Mouse (Mus musculus) kidney, embryonic 15.5 days (tissue): ENCODE data around the gene Gls2. TPM values are rescaled to one million over a fixed set of nuclear protein-coding genes. Genes with fewer than 3 reads are reported as not detected.
A peak's percentile ranks its signal among the peaks of the same experiment; 100 is the strongest.

ENCODE experiments used
- ATAC-seq: fragments of 200-750 bp; cut with Nextera tagmentation; replicated peaks from 2 replicates; pipeline ENCODE4 v1.8.0; 2017; ENCODE audit warnings: moderate TSS enrichment; ENCODE audit not compliant: low FRiP score
- H3K27ac ChIP-seq: fragments of 300-500 bp; sonication (generic); 2 replicates; pipeline ENCODE4 v1.5.1; 2015; ENCODE audit warnings: mild to moderate bottlenecking, inconsistent platforms
- H3K27me3 ChIP-seq: fragments of 300-500 bp; sonication (generic); 2 replicates; pipeline ENCODE4 v1.6.1; 2015; ENCODE audit warnings: inconsistent platforms
- H3K36me3 ChIP-seq: fragments of 300-500 bp; sonication (generic); 2 replicates; pipeline ENCODE4 v1.6.1; 2015; ENCODE audit warnings: inconsistent platforms
- H3K4me1 ChIP-seq: fragments of 300-500 bp; sonication (generic); 2 replicates; pipeline ENCODE4 v1.6.1; 2015; ENCODE audit warnings: inconsistent platforms
- H3K4me2 ChIP-seq: fragments of 300-500 bp; sonication (generic); 2 replicates; pipeline ENCODE4 v1.6.1; 2015; ENCODE audit warnings: moderate library complexity, mild to moderate bottlenecking, inconsistent platforms
- H3K4me3 ChIP-seq: fragments of 300-500 bp; sonication (generic); replicated peaks from 2 replicates; pipeline ENCODE4 v1.5.1; 2015; ENCODE audit warnings: mild to moderate bottlenecking, inconsistent platforms
- H3K9ac ChIP-seq: fragments of 300-500 bp; sonication (generic); 2 replicates; pipeline ENCODE4 v1.6.1; 2015; ENCODE audit warnings: mild to moderate bottlenecking, inconsistent platforms
- H3K9me3 ChIP-seq: fragments of 300-500 bp; sonication (generic); replicated peaks from 2 replicates; pipeline ENCODE4 v1.6.1; 2016; ENCODE audit warnings: inconsistent platforms
- WGBS: fragments of 180-500 bp; shearing (Covaris S2); methylation state at CpG from one replicate; pipeline ENCODE4 v1.1.7; 2015; ENCODE audit warnings: mixed read lengths; 5-methylcytosine and 5-hydroxymethylcytosine counted together
- polyA plus RNA-seq: library from polyadenylated mRNA; unstranded; fragments of >200 nt; fragmentation: Nextera tagmentation; extraction: Ambion mirVana; gene quantifications from 2 replicates; pipeline ENCODE4 v1.2.1, GENCODE M21; 2015

Gls2 gene
- polyA plus RNA-seq, 1 experiment from 2014 or later = 1.4 TPM

- Histone ChIP-seq H3K27ac (no peak overlapping the region), H3K36me3 (no peaks in the 10 kb centered on the region), H3K4me3 (no peak overlapping the region), H3K9ac (no peak overlapping the region), H3K4me2 (no peak overlapping the region), H3K27me3 (no peaks in the 10 kb centered on the region), H3K9me3 (no peaks in the 10 kb centered on the region), H3K4me1 (no peaks in the 10 kb centered on the region)
- 48% methylated on average over 16 of the region's 16 CpGs for WGBS
- no peak for ATAC-seq
Measured at GRCm38 (mm10) chr10:128221533-128222286, 27.5 kb downstream of the Gls2 start.

GRCm38 (mm10) chr10:128225064-128225463 is 30.8 kb downstream of the Gls2 start:
- 55% methylated on average over 5 of the region's 5 CpGs for WGBS
- H3K9ac ChIP-seq = no peak overlapping the region
- no peaks in the 10 kb centered on the region for H3K27me3 ChIP-seq
- no peak overlapping the region for H3K27ac ChIP-seq
- no peaks in the 10 kb centered on the region for H3K36me3 ChIP-seq
- ATAC-seq = no peak
- H3K4me2 ChIP-seq = no peak overlapping the region
- no peaks in the 10 kb centered on the region for H3K9me3 ChIP-seq
- H3K4me3 ChIP-seq = no peak overlapping the region
- no peaks in the 10 kb centered on the region for H3K4me1 ChIP-seq

- H3K27me3 ChIP-seq = no peaks in the 10 kb centered on the region
- no peak within 1 kb of the TSS for H3K9ac ChIP-seq
Measured at GRCm38 (mm10) chr10:128225538-128225937, 31.3 kb downstream of the Gls2 start, which contains the start of gene Mip. Gene Mip (plus strand): TSS chr10:128225838.

GRCm38 (mm10) chr10:128227592-128227991 is 33.3 kb downstream of the Gls2 start:
- no peaks in the 10 kb centered on the region for H3K36me3 ChIP-seq
- WGBS = 81% methylated on average over 9 of the region's 9 CpGs
- no peak overlapping the region for H3K4me2 ChIP-seq
- H3K4me1 ChIP-seq = peaks cover 10% of the 10 kb centered on the region; the same call in 1 of the 2 replicates
- no peaks in the 10 kb centered on the region for H3K9me3 ChIP-seq
- no peak overlapping the region for H3K4me3 ChIP-seq
- no peak overlapping the region for H3K9ac ChIP-seq
- no peaks in the 10 kb centered on the region for H3K27me3 ChIP-seq
- H3K27ac ChIP-seq = no peak overlapping the region
- ATAC-seq = no peak

More at GRCm38 (mm10) chr10:128225538-128225937, 31.3 kb downstream of the Gls2 start, which contains the start of gene Mip:
- ATAC-seq = no peak
- H3K27ac ChIP-seq = no peak within 1 kb of the TSS
- peaks cover under 1% of the 10 kb centered on the region; the same call in 1 of the 2 replicates for H3K4me1 ChIP-seq
- no peak within 1 kb of the TSS for H3K4me3 ChIP-seq
- H3K4me2 ChIP-seq = no peak within 1 kb of the TSS
- H3K9me3 ChIP-seq = no peaks in the 10 kb centered on the region
- 54% methylated on average over 4 of the region's 4 CpGs for WGBS
- no peaks in the 10 kb centered on the region for H3K36me3 ChIP-seq

GRCm38 (mm10) chr10:128228009-128228408 is 33.8 kb downstream of the Gls2 start:
- no peaks in the 10 kb centered on the region for H3K9me3 ChIP-seq
- H3K27me3 ChIP-seq = no peaks in the 10 kb centered on the region
- H3K27ac ChIP-seq = no peak overlapping the region
- H3K4me3 ChIP-seq = no peak overlapping the region
- no peak overlapping the region for H3K9ac ChIP-seq
- H3K4me2 ChIP-seq = no peak overlapping the region
- WGBS = 89% methylated on average over 8 of the region's 8 CpGs
- H3K36me3 ChIP-seq = no peaks in the 10 kb centered on the region
- peaks cover 13% of the 10 kb centered on the region for H3K4me1 ChIP-seq
- ATAC-seq = no peak

- H3K4me2 ChIP-seq = peak overlapping the region; percentile 81; the same call in 1 of the 2 replicates
- peak overlapping the region; percentile 93; the same call in 1 of the 2 replicates for H3K27ac ChIP-seq
- WGBS = 59% methylated on average over 12 of the region's 12 CpGs
- H3K36me3 ChIP-seq = no peaks in the 10 kb centered on the region
- peaks cover 28% of the 10 kb centered on the region for H3K4me1 ChIP-seq
- no peak overlapping the region for H3K9ac ChIP-seq
- no peaks in the 10 kb centered on the region for H3K9me3 ChIP-seq
- H3K4me3 ChIP-seq = no peak overlapping the region; the same call in 1 of the 2 replicates
- ATAC-seq = no peak
- H3K27me3 ChIP-seq = no peaks in the 10 kb centered on the region
Measured at GRCm38 (mm10) chr10:128230582-128230981, 36.3 kb downstream of the Gls2 start.

GRCm38 (mm10) chr10:128231146-128231545 is 36.9 kb downstream of the Gls2 start:
- H3K9me3 ChIP-seq = no peaks in the 10 kb centered on the region
- H3K4me3 ChIP-seq = peak overlapping the region; percentile 66
- H3K27ac ChIP-seq = peak overlapping the region; percentile 93
- H3K9ac ChIP-seq = peak overlapping the region; percentile 88
- 6% methylated on average over 5 of the region's 5 CpGs for WGBS
- H3K4me2 ChIP-seq = peak overlapping the region; percentile 81
- peaks cover 28% of the 10 kb centered on the region for H3K4me1 ChIP-seq
- no peaks in the 10 kb centered on the region for H3K36me3 ChIP-seq
- no peaks in the 10 kb centered on the region for H3K27me3 ChIP-seq
- no peak for ATAC-seq

- Histone ChIP-seq H3K4me2 (peak within 1 kb of the TSS; percentile 81), H3K27ac (peak within 1 kb of the TSS; percentile 93), H3K27me3 (no peaks in the 10 kb centered on the region), H3K9ac (peak within 1 kb of the TSS; percentile 88), H3K4me1 (peaks cover 28% of the 10 kb centered on the region), H3K36me3 (no peaks in the 10 kb centered on the region), H3K9me3 (no peaks in the 10 kb centered on the region), H3K4me3 (peak within 1 kb of the TSS; percentile 66)
- under 1% methylated on average over 54 of the region's 58 CpGs for WGBS
- ATAC-seq = peak; percentile 94
Measured at GRCm38 (mm10) chr10:128231697-128232419, 37.6 kb downstream of the Gls2 start, which contains the start of gene Timeless. Gene Timeless (plus strand): TSS chr10:128232065.

GRCm38 (mm10) chr10:128232420-128232985 is 38.2 kb downstream of the Gls2 start:
- under 1% methylated on average over 14 of the region's 14 CpGs for WGBS
- peak; percentile 59 for ATAC-seq

GRCm38 (mm10) chr10:128236321-128236720 is 42.1 kb downstream of the Gls2 start:
- no peaks in the 10 kb centered on the region for H3K9me3 ChIP-seq
- H3K27me3 ChIP-seq = no peaks in the 10 kb centered on the region
- H3K9ac ChIP-seq = no peak overlapping the region
- ATAC-seq = no peak
- no peak overlapping the region for H3K27ac ChIP-seq
- no peak overlapping the region for H3K4me3 ChIP-seq
- 74% methylated on average over 4 of the region's 4 CpGs for WGBS
- peaks cover 25% of the 10 kb centered on the region for H3K4me1 ChIP-seq
- H3K4me2 ChIP-seq = no peak overlapping the region
- H3K36me3 ChIP-seq = peaks cover 18% of the 10 kb centered on the region

More at GRCm38 (mm10) chr10:128232420-128232985, 38.2 kb downstream of the Gls2 start:
- H3K27me3 ChIP-seq = no peaks in the 10 kb centered on the region
- no peaks in the 10 kb centered on the region for H3K9me3 ChIP-seq
- peak overlapping the region; percentile 81 for H3K4me2 ChIP-seq
- H3K36me3 ChIP-seq = no peaks in the 10 kb centered on the region
- H3K9ac ChIP-seq = peak overlapping the region; percentile 88
- peak overlapping the region; percentile 93 for H3K27ac ChIP-seq
- H3K4me3 ChIP-seq = peak overlapping the region; percentile 66
- H3K4me1 ChIP-seq = peaks cover 28% of the 10 kb centered on the region

GRCm38 (mm10) chr10:128237807-128238480 is 43.7 kb downstream of the Gls2 start:
- Histone ChIP-seq H3K27me3 (no peaks in the 10 kb centered on the region), H3K9me3 (no peaks in the 10 kb centered on the region), H3K27ac (no peak overlapping the region), H3K4me1 (peaks cover 21% of the 10 kb centered on the region), H3K4me2 (no peak overlapping the region), H3K36me3 (peaks cover 34% of the 10 kb centered on the region), H3K4me3 (no peak overlapping the region), H3K9ac (no peak overlapping the region)
- 87% methylated on average over 15 of the region's 15 CpGs for WGBS
- ATAC-seq = no peak
